Mouse (Mus musculus) c-Kit-negative CD71-positive TER-119-positive erythroid progenitor cells, embryonic 14.5 days (primary cell): ENCODE data around the gene Iqschfp.

Experiments
- DNase-seq: peaks from one replicate; pipeline ENCODE4 v3.0.0-alpha.2; 2013; ENCODE audit warnings: low read depth, low spot score

The Iqschfp gene

DNA sequence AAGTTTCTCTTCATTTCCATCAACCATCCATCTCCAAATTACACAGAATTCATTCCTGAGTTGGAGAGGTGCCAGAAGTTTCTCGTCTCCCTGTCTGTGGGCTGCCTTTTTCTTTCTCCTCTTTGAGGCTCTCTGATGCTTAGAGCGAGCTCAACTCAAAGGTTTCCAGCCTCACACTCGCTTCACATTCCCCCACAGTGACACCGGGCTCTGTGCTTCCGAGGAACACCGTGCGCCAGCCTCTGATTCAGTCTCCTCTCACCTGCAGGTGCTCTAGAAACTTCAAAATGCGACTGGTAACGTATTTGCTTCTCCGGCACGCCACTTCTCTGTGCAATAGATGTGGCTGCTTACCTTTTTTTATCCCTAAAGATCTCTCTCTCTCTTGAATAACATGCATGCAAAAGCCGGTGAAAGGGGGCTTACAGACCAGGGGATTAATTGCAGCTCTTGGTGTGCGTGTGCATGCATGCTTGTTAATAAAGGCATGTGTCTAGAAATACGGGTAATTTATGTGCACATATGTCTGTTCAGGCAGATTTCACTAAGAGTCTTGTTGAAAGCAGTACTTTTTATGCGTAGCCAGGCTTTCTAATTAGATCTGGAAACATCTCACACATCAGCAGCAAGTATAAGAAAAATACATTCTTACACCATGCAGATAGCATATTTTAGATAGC is at the start of gene Iqschfp, which contains the start of gene Iqcj:
TSS of gene Iqschfp (plus strand) at position 207 of the 680 bp plus-strand sequence.
TSS of gene Iqcj (plus strand) at position 195 of the 680 bp plus-strand sequence.
- no peak for DNase-seq

DNA sequence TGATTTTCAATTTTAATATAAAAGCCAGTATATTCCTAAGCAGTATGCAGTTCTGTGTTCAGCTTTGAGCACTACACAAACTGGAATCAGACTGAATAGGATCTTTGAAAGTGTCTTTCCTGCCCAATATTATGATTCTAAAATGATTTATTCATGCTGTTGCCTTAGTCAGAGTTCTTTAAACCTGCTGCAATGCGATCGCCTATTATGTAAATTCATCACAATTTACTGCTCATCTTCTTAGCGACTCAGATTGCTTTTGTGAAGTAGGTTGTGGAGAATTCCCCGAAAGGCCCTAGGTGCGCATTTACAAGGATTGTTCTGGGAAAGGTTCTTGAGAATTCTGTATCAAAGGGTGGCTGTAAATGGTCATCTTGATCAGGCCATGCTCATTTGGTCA is 39.6 kb upstream of the Iqschfp start:
- DNase-seq, result no peak

DNA sequence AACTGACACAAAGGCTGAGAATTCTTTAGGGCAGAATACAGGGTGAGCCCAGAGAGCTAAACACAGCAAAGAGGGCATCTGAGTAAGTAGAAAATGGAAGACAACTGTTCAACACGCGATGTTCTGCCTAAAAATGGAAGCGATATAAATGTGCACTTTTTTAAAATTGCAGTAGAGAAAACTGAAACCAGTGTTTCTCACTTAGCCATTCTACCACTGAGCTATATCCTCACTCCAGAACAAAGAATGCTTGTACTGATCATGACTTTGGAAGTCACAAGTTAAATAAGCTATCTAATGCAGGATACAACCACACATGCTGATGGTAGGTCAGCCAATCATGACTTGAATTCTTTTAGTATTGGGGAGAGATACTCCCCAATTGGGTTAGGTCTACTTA is 30.5 kb upstream of the Iqschfp start:
- no peak for DNase-seq

- no peak for DNase-seq
Measured at GRCm38 (mm10) chr3:67867420-67868065, 24.5 kb upstream of the Iqschfp start.

DNA sequence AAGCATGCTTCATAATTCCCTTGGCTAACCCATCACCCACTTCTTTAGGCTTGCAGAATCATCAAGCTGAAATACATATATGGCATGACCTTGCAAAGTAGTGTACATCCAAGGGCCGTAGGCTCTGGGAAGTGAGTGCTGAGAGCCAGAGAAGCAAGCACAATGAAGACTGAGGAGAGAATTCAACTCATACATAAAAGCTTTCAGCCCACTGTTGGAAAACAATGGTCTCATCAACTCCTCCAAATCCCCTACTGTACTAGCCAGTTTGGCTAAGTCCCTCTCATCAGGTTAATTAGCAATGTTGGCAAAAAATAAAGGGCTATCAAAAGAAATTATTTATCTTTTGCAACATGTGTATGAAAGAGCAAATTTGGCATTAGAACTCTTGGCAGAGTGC is 22.6 kb upstream of the Iqschfp start:
- DNase-seq, result no peak

GRCm38 (mm10) chr3:67877253-67877652 is 14.8 kb upstream of the Iqschfp start:
- DNase-seq, result no peak

GRCm38 (mm10) chr3:67884335-67884734 is 7.7 kb upstream of the Iqschfp start:
- DNase-seq, result no peak

GRCm38 (mm10) chr3:67886176-67886575 is 5.9 kb upstream of the Iqschfp start:
- no peak for DNase-seq

DNA sequence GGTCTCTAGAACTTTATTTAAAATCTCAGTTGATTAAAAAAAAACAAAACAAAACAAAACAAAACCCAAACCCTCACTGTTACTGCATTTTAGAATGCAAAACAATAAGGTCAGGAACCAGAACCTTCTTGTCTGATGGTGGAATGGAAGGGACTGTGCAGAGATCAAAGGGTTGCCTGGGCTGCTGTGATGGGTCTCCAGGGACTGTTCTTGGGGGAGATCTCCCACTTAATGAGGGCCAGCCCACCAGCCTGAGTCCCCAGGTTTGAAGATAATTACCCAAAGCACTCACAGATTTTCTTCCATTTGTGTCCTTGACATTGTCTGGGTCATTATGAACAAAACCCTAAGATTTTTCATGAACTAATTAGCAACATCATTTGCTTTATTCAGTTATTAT is 4.8 kb upstream of the Iqschfp start:
- no peak for DNase-seq

- no peak for DNase-seq
Measured at GRCm38 (mm10) chr3:67892768-67893167, 736 bp downstream of the Iqschfp start.

- no peak for DNase-seq
Measured at GRCm38 (mm10) chr3:67902517-67902916, 10.5 kb downstream of the Iqschfp start.

- no peak for DNase-seq
Measured at GRCm38 (mm10) chr3:67908586-67908985, 16.6 kb downstream of the Iqschfp start.

GRCm38 (mm10) chr3:67918098-67918497 is 26.1 kb downstream of the Iqschfp start:
- no peak for DNase-seq

- DNase-seq, result no peak
Measured at GRCm38 (mm10) chr3:67918634-67919259, 26.7 kb downstream of the Iqschfp start.

GRCm38 (mm10) chr3:67923095-67923494 is 31.1 kb downstream of the Iqschfp start:
- DNase-seq, result no peak

GRCm38 (mm10) chr3:67925453-67925852 is 33.4 kb downstream of the Iqschfp start:
- no peak for DNase-seq

GRCm38 (mm10) chr3:67930424-67931133 is 38.5 kb downstream of the Iqschfp start:
- DNase-seq, result no peak

- DNase-seq, result no peak
Measured at GRCm38 (mm10) chr3:67931181-67931580, 39.1 kb downstream of the Iqschfp start.

DNA sequence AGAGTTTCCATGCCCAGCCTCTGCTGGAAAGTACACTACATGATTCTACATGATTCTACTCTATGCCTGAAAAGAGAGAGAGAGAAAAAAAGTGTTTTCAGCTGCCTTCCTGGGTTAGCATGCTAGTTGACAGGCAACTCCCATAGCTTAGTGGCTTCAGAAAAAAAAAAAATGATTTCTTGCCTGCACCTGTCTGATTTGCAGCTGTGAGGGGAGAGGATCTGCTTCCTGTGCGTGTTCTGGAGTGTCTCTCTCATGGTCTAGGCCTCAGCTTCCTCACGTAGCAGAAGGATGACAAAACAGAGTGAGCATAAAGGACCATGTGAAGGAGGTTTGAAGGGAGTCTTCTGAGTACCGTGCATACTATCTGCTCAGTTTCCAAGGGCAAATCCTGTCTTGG is 39.9 kb downstream of the Iqschfp start:
- DNase-seq, result no peak

DNA sequence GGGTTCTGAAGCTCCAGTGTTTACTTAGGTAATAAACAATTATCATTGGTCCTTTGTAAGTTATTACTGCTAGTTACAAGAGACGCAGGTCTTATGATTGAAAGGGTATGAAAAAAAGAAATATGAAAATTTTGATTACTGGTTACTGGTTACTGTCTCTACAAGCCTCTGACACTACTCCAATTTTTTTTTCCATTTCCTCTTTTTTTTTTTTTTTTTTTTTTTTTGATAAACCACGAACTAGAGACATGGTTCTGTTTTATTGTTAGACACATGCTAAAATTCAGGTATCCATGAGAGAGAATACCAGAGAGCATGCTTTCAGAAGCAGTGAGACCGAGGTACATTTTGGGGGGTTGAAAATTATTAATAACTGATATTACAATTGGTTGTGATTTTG is 43.8 kb downstream of the Iqschfp start:
- DNase-seq, result no peak

DNA sequence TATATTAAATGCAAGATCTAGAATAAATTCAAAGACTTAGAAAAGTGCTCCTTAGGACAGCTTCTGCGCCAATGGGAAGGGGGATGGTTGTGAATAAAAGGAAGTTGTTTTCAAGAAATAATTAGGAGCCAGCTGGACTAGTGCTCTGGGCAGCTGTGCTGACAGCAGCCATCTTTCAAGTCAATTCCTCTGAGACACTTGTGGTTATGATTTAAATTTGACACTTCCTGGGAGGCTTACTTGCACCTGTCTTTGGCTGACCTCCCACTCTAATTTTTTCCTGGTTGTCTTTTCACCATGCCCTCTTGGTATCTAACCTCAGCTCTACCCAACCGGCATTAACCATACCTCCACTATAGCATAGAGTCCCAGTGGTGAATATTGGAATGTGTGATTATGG is 55.0 kb downstream of the Iqschfp start:
- DNase-seq, result no peak

GRCm38 (mm10) chr3:67952517-67952940 is 60.5 kb downstream of the Iqschfp start:
- DNase-seq, result no peak
